ENCODE assay signal across 15 mouse cellular contexts in genomic region chr3:98038658-98039057, GRCm38 (mm10). TPM values are rescaled to one million over a fixed set of nuclear protein-coding genes. Genes with fewer than 3 reads are reported as not detected.
DNase-seq lines count a peak whose midpoint lies in the region; ATAC-seq lines count a peak whose summit lies in the region.
"Had no signal": no experiment of that assay in that cellular context is flagged by ENCODE, and none has a peak within 500 bp of the region (broad histone marks: within the 10 kb centered on the region; RNA-seq: fewer than 3 reads in every experiment).

No protein-coding gene starts in this region.

- no peak overlapping the region for H3K4me3 ChIP-seq in hindbrain, embryonic 10.5 days
- H3K4me3 ChIP-seq in hindbrain, embryonic 11.5 days (ENCODE audit: low read depth, low read length) = no peak overlapping the region
- no peak overlapping the region for H3K4me3 ChIP-seq in midbrain, embryonic 12.5 days
- no peak overlapping the region for H3K4me3 ChIP-seq in midbrain, embryonic 15.5 days
- no peak overlapping the region for H3K4me3 ChIP-seq in forebrain, embryonic 12.5 days (replicated peaks)
- no peak overlapping the region for H3K4me3 ChIP-seq in limb, embryonic 15.5 days
- H3K4me3 ChIP-seq: hindbrain, embryonic 15.5 days had no signal

- no peak for ATAC-seq in hindbrain, embryonic 11.5 days (ENCODE audit: low FRiP score)
- no peak for ATAC-seq in midbrain, embryonic 12.5 days (ENCODE audit: low FRiP score, low read depth)
- no peak for ATAC-seq in midbrain, embryonic 15.5 days (replicated peaks)
- ATAC-seq in forebrain, embryonic 12.5 days (ENCODE audit: low FRiP score) = peak; percentile 14; the same call in 1 of the 2 replicates
- 0 out of 2 replicates have a peak, but pooled peaks have one; percentile 30 for ATAC-seq in limb, embryonic 15.5 days (ENCODE audit: insufficient number of reproducible peaks, low FRiP score, low TSS enrichment, low read depth)
- ATAC-seq: liver, postnatal 0 days had no signal

- no peaks in the 10 kb centered on the region for H3K9me3 ChIP-seq in hindbrain, embryonic 10.5 days
- no peaks in the 10 kb centered on the region for H3K9me3 ChIP-seq in hindbrain, embryonic 11.5 days (ENCODE audit: control insufficient read depth, low read length)
- 0 out of 2 replicates have a peak, but pooled peaks cover 3% of the 10 kb centered on the region for H3K9me3 ChIP-seq in midbrain, embryonic 12.5 days
- H3K9me3 ChIP-seq in midbrain, embryonic 15.5 days = no peaks in the 10 kb centered on the region
- no peaks in the 10 kb centered on the region for H3K9me3 ChIP-seq in forebrain, embryonic 12.5 days
- no peaks in the 10 kb centered on the region for H3K9me3 ChIP-seq in limb, embryonic 15.5 days
- H3K9me3 ChIP-seq: hindbrain, embryonic 15.5 days had no signal

- DNase-seq in hindbrain, embryonic 10.5 days (ENCODE audit: low spot score) = no peak
- DNase-seq in hindbrain, embryonic 11.5 days (ENCODE audit: low spot score) = no peak
- DNase-seq in liver = no peak
- no peak for DNase-seq in cerebellum, adult 11 months
- DNase-seq: adrenal gland, adult 2 months; cerebellum, postnatal 25 days; gastrocnemius, postnatal 10 days; kidney, postnatal 36 days; liver, postnatal 0 days had no signal

- H3K9ac ChIP-seq in hindbrain, embryonic 11.5 days (ENCODE audit: low read depth, low read length) = no peak overlapping the region
- H3K9ac ChIP-seq in midbrain, embryonic 12.5 days (replicated peaks) = no peak overlapping the region
- H3K9ac ChIP-seq in midbrain, embryonic 15.5 days = no peak overlapping the region
- no peak overlapping the region for H3K9ac ChIP-seq in forebrain, embryonic 12.5 days
- H3K9ac ChIP-seq in limb, embryonic 15.5 days = no peak overlapping the region
- H3K9ac ChIP-seq: hindbrain, embryonic 15.5 days; liver, postnatal 0 days had no signal

- WGBS in hindbrain, embryonic 10.5 days = 93% methylated on average over 8 of the region's 8 CpGs
- 91% methylated on average over 8 of the region's 8 CpGs for WGBS in hindbrain, embryonic 11.5 days
- 72% methylated on average over 8 of the region's 8 CpGs for WGBS in midbrain, embryonic 12.5 days
- 58% methylated on average over 8 of the region's 8 CpGs for WGBS in midbrain, embryonic 15.5 days
- WGBS in forebrain, embryonic 12.5 days = 57% methylated on average over 8 of the region's 8 CpGs
- 32% methylated on average over 8 of the region's 8 CpGs for WGBS in limb, embryonic 15.5 days

- 0 out of 2 replicates have a peak, but pooled peaks cover 8% of the 10 kb centered on the region for H3K36me3 ChIP-seq in hindbrain, embryonic 10.5 days
- no peaks in the 10 kb centered on the region for H3K36me3 ChIP-seq in hindbrain, embryonic 11.5 days (ENCODE audit: control insufficient read depth, insufficient read depth, low read length)
- H3K36me3 ChIP-seq in midbrain, embryonic 12.5 days = no peaks in the 10 kb centered on the region
- H3K36me3 ChIP-seq in midbrain, embryonic 15.5 days (replicated peaks) = no peaks in the 10 kb centered on the region
- no peaks in the 10 kb centered on the region for H3K36me3 ChIP-seq in forebrain, embryonic 12.5 days (replicated peaks)
- no peaks in the 10 kb centered on the region for H3K36me3 ChIP-seq in limb, embryonic 15.5 days
- H3K36me3 ChIP-seq: hindbrain, embryonic 15.5 days had no signal

- peaks cover 76% of the 10 kb centered on the region for H3K4me1 ChIP-seq in hindbrain, embryonic 10.5 days (replicated peaks)
- H3K4me1 ChIP-seq in hindbrain, embryonic 11.5 days (replicated peaks; ENCODE audit: control insufficient read depth, insufficient read depth, low read length) = peaks cover 10% of the 10 kb centered on the region; the same call in 1 of the 2 replicates
- peaks cover 76% of the 10 kb centered on the region for H3K4me1 ChIP-seq in midbrain, embryonic 12.5 days
- H3K4me1 ChIP-seq in midbrain, embryonic 15.5 days = peaks cover 28% of the 10 kb centered on the region
- H3K4me1 ChIP-seq in forebrain, embryonic 12.5 days = peaks cover 83% of the 10 kb centered on the region
- peaks cover 90% of the 10 kb centered on the region for H3K4me1 ChIP-seq in limb, embryonic 15.5 days

- H3K27me3 ChIP-seq in hindbrain, embryonic 10.5 days (ENCODE audit: insufficient read depth, poor library complexity, severe bottlenecking) = no peaks in the 10 kb centered on the region
- H3K27me3 ChIP-seq in hindbrain, embryonic 11.5 days (ENCODE audit: control insufficient read depth, insufficient read depth, low read length) = no peaks in the 10 kb centered on the region
- H3K27me3 ChIP-seq in midbrain, embryonic 12.5 days = 0 out of 2 replicates have a peak, but pooled peaks cover 2% of the 10 kb centered on the region
- no peaks in the 10 kb centered on the region for H3K27me3 ChIP-seq in midbrain, embryonic 15.5 days (replicated peaks)
- H3K27me3 ChIP-seq in forebrain, embryonic 12.5 days = no peaks in the 10 kb centered on the region
- H3K27me3 ChIP-seq in limb, embryonic 15.5 days = no peaks in the 10 kb centered on the region
- H3K27me3 ChIP-seq: hindbrain, embryonic 15.5 days; Patski had no signal

- no peak overlapping the region for H3K4me2 ChIP-seq in hindbrain, embryonic 11.5 days (replicated peaks; ENCODE audit: low read depth, low read length)
- H3K4me2 ChIP-seq in midbrain, embryonic 12.5 days (replicated peaks) = no peak overlapping the region
- H3K4me2 ChIP-seq in midbrain, embryonic 15.5 days = no peak overlapping the region
- H3K4me2 ChIP-seq in forebrain, embryonic 12.5 days = no peak overlapping the region
- H3K4me2 ChIP-seq in limb, embryonic 15.5 days = no peak overlapping the region
- H3K4me2 ChIP-seq: hindbrain, embryonic 15.5 days had no signal

- H3K27ac ChIP-seq in hindbrain, embryonic 10.5 days = 0 out of 2 replicates have a peak overlapping the region, but pooled peaks have one; percentile 40
- H3K27ac ChIP-seq in hindbrain, embryonic 11.5 days (ENCODE audit: low read depth, low read length) = no peak overlapping the region
- H3K27ac ChIP-seq in midbrain, embryonic 12.5 days (replicated peaks) = 0 out of 2 replicates have a peak overlapping the region, but pooled peaks have one; percentile 25
- no peak overlapping the region for H3K27ac ChIP-seq in midbrain, embryonic 15.5 days
- H3K27ac ChIP-seq in forebrain, embryonic 12.5 days = peak overlapping the region; percentile 76
- H3K27ac ChIP-seq in limb, embryonic 15.5 days = peak overlapping the region; percentile 79

RNA-seq across cellular contexts. Expression of gene Notch2, which starts 25.3 kb away (rescaled TPM):
- 15.6 and 18.0 TPM in 2 replicates for polyA plus RNA-seq in hindbrain, embryonic 10.5 days (2016; fragmentation: Nextera tagmentation; extraction: Ambion mirVana)
- polyA plus RNA-seq in hindbrain, embryonic 11.5 days (2014; fragmentation: Nextera tagmentation; extraction: Ambion mirVana) = 16.7 and 20.8 TPM in 2 replicates
- polyA plus RNA-seq in midbrain, embryonic 12.5 days (2016; fragmentation: Nextera tagmentation; extraction: Ambion mirVana) = 20.3 and 20.7 TPM in 2 replicates
- polyA plus RNA-seq in midbrain, embryonic 15.5 days (2015; fragmentation: Nextera tagmentation; extraction: Ambion mirVana) = 9.0 and 10.4 TPM in 2 replicates
- 27.6 and 29.0 TPM in 2 replicates for polyA plus RNA-seq in forebrain, embryonic 12.5 days (2016; fragmentation: Nextera tagmentation; extraction: Ambion mirVana)
- polyA plus RNA-seq in limb, embryonic 15.5 days (2015; fragmentation: Nextera tagmentation; extraction: Ambion mirVana) = 35.8 and 40.8 TPM in 2 replicates

Comparison
In these comparisons a context has a peak if more than half of its experiments do, and no peak if none do; other contexts are left out.
1. H3K27ac ChIP-seq: peak in hindbrain, embryonic 10.5 days (single experiment), midbrain, embryonic 12.5 days (single experiment), forebrain, embryonic 12.5 days (single experiment) and limb, embryonic 15.5 days (single experiment); none in hindbrain, embryonic 11.5 days (single experiment) and midbrain, embryonic 15.5 days (single experiment).
2. ATAC-seq: peak in forebrain, embryonic 12.5 days (single experiment) and limb, embryonic 15.5 days (single experiment); none in hindbrain, embryonic 11.5 days (single experiment), midbrain, embryonic 12.5 days (single experiment) and midbrain, embryonic 15.5 days (single experiment).